Mouse (Mus musculus) lung, postnatal 0 days (tissue): ENCODE measurements around the gene Olfr1274-ps.
"Not testable (repeated sequence)": the region's sequence is repeated elsewhere in the genome, so short reads cannot be mapped to it uniquely, and the experiment has no call there.

ENCODE experiments used
- CTCF ChIP-seq: IDR thresholded peaks from 2 replicates; pipeline ENCODE4 v1.5.1; 2016; ENCODE audit warnings: antibody characterized with exemption, mild to moderate bottlenecking
- EP300 ChIP-seq: IDR thresholded peaks from 2 replicates; pipeline ENCODE4 v1.6.1; 2016; ENCODE audit warnings: antibody characterized with exemption, mild to moderate bottlenecking, control low read depth

DNA sequence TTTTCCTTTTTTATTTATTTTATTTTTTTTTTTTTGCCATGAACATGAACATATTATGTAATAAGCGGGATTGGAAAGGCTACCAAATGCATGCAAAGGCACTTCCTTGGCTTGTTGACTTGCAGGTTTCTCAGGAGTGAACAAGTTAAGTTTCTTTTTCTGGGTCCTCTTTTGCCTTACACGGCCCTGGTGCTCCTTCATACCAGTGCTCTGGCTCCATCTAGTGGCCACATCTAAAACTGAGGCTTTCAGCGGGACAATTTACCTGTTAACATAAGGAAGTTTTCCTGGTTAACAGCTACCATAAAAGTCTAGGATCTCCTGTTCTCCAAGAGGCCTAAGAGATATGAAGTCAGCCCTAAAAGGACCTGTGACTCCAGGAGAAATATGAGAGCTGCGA, 31.3 kb downstream of the Olfr1274-ps start:
- not testable (repeated sequence) for TF ChIP-seq CTCF, EP300
